Mouse (Mus musculus): Measurements from ENCODE around the gene Asic3.
"Not testable (repeated sequence)": the region's sequence is repeated elsewhere in the genome, so short reads cannot be mapped to it uniquely, and the experiment has no call there.

GRCm38 (mm10) chr5:24396254-24396653 lies 16.9 kb upstream of the Asic3 start:
- not testable (repeated sequence) for TF ChIP-seq GATA1, TAL1 (IDR thresholded peaks at IDR 0.05; ENCODE audit: low read length)

Data from erythroblast, embryonic 14.5 days (primary cell).